Mouse (Mus musculus): ENCODE measurements at regions not wholly inside any gene's neighbourhood (a gene's known extent, or its start where the extent isn't known, plus 50 kb on each side); places are given as distances from the start of the nearest gene placed in this dataset.

DNA sequence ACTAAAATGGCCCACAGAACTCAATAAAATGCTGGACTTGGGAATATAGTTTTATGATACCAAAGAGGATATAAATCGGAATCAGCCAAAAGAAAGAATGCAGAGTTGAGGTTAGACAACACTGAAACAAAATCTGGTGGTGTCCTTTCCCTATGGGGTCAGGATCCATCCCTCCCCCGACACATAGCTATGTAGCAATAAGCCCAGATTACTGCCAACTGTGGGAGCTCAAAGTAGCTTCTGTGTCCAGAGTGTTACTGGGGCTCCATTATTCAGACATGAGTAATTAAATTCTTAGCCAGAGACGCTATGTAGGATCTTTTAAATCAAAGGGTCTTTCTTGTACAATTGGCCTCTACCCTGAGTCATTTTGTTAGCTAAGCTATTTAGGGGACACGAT lies 109.4 kb upstream of the Igfbp7 start:
- TF ChIP-seq GATA1 (IDR thresholded peaks at IDR 0.05; ENCODE audit: low read length) (no peak), TAL1 (IDR thresholded peaks at IDR 0.05; ENCODE audit: low read length) (no peak)
